Mouse (Mus musculus) B cell, adult (primary cell): ENCODE measurements around the gene Maf. TPM values are rescaled to one million over a fixed set of nuclear protein-coding genes. Genes with fewer than 3 reads are reported as not detected.

Experiments used
- total RNA-seq: library from RNA; stranded (reverse); gene quantifications from 4 replicates; pipeline ENCODE4 v1.2.4, GENCODE M21; 2023; ENCODE audit not compliant: inconsistent age

Maf gene
- 7.0 to 8.6 TPM (median 7.9 TPM) in 4 replicates for total RNA-seq

DNA sequence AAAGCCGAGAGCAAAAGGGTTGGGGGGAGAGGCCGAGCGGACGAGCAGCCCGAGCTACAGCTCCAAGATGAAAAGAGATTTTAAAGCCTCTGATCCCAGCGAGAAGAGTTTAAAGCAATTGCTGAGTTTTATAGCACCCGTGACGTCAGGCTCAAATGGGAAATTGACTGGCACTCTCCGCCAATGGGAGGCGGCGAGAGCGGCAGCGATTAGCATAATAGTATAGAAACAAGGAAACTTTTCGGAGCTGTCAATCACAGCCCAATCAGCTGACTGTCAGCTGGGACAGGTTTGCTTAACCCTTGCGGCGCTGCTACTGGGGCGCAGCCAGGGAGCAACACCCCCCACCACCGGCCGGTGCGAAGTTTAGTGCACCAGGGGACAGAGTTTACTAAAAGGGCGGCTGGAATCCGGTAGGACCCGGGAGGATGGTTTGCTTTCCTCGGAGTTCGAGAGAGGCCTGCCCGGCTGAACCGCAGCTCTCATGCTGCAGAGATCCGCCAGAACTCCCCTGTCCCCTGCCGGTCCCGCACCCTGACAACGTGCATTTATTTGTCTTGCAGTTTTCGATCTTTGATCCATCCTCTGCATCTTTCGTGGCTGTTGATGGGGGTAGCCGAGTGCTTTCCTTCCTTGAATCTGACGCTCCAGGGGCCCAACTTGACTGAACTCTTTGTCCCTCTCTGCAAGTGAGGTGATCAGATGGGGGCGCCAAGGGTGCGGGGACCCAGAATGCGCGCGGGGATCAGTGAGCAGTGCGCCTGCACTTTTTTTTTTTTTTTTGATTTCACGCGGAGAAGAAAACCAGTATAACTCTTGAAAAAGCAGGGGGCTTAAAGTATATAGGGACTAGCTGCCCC lies at the start of gene Maf:
Maf (minus strand) TSS at position 64 of the 860 bp plus-strand sequence.

